Comparison of ENCODE assay signal across 8 mouse cellular contexts in genomic region chr6:124812848-124813247, GRCm38 (mm10). TPM values are rescaled to one million over a fixed set of nuclear protein-coding genes. Genes with fewer than 3 reads are reported as not detected.
DNase-seq lines count a peak whose midpoint lies in the region; ATAC-seq and TF ChIP-seq lines count a peak whose summit lies in the region.

No protein-coding gene starts in this region.

- 0 out of 2 replicates have a peak, but pooled peaks cover 5% of the 10 kb centered on the region for H3K36me3 ChIP-seq in lung, postnatal 0 days (ENCODE audit: insufficient read depth, low read length)
- H3K36me3 ChIP-seq in limb, embryonic 12.5 days = peaks cover 57% of the 10 kb centered on the region
- H3K36me3 ChIP-seq in small intestine, adult 2 months (ENCODE audit: control insufficient read depth, insufficient read depth, low read length) = peaks cover 29% of the 10 kb centered on the region

- H3K9me3 ChIP-seq in lung, postnatal 0 days (ENCODE audit: low read length) = no peaks in the 10 kb centered on the region
- H3K9me3 ChIP-seq in limb, embryonic 12.5 days = no peaks in the 10 kb centered on the region

- no peak for ATAC-seq in lung, postnatal 0 days
- no peak for ATAC-seq in limb, embryonic 12.5 days (ENCODE audit: insufficient number of reproducible peaks, insufficient read depth, low FRiP score, low TSS enrichment, low read depth)

- TF ChIP-seq CTCF in lung, postnatal 0 days (IDR thresholded peaks at IDR 0.05) = no peak
- TF ChIP-seq CTCF in small intestine, adult 2 months (IDR thresholded peaks at IDR 0.05; ENCODE audit: extremely low read depth, insufficient read length, insufficient replicate concordance, low read depth, low read length) = no peak

- 21% methylated on average over 9 of the region's 9 CpGs for WGBS in lung, postnatal 0 days
- WGBS in limb, embryonic 12.5 days = 20% methylated on average over 9 of the region's 9 CpGs
- 16% methylated on average over 9 of the region's 9 CpGs for WGBS in small intestine, adult 2 months

- TF ChIP-seq POLR2A in small intestine, adult 2 months (IDR thresholded peaks at IDR 0.05; ENCODE audit: low read depth, low read length) = no peak

- peak overlapping the region; percentile 84 for H3K4me2 ChIP-seq in lung, postnatal 0 days (replicated peaks; ENCODE audit: low read depth, low read length)
- peak overlapping the region; percentile 80 for H3K4me2 ChIP-seq in limb, embryonic 12.5 days

- 0 out of 2 replicates have a peak overlapping the region, but pooled peaks have one; percentile 67 for H3K27ac ChIP-seq in lung, postnatal 0 days (ENCODE audit: low read length)
- H3K27ac ChIP-seq in limb, embryonic 12.5 days = peak overlapping the region; percentile 96
- peak overlapping the region; percentile 65 for H3K27ac ChIP-seq in small intestine, adult 2 months (ENCODE audit: insufficient read depth, low read depth, low read length)

- no peak for TF ChIP-seq EP300 in lung, postnatal 0 days (IDR thresholded peaks at IDR 0.05)

- H3K27me3 ChIP-seq in lung, postnatal 0 days (replicated peaks; ENCODE audit: insufficient read depth, low read length) = no peaks in the 10 kb centered on the region
- no peaks in the 10 kb centered on the region for H3K27me3 ChIP-seq in limb, embryonic 12.5 days
- no peaks in the 10 kb centered on the region for H3K27me3 ChIP-seq in small intestine, adult 2 months (ENCODE audit: control insufficient read depth, insufficient read depth, low read length)

- H3K4me3 ChIP-seq in lung, postnatal 0 days (ENCODE audit: low read depth, low read length) = peak overlapping the region; percentile 52
- peak overlapping the region; percentile 68 for H3K4me3 ChIP-seq in limb, embryonic 12.5 days (replicated peaks)
- H3K4me3 ChIP-seq in small intestine, adult 2 months (ENCODE audit: low read depth, low read length) = peak overlapping the region; percentile 88

- DNase-seq in adrenal gland, adult (ENCODE audit: inconsistent age in 2 of 2, low spot score in 1 of 2) = peak; percentile 29 to 67
- DNase-seq in adrenal gland, postnatal 10 days = no peak
- DNase-seq in lung, postnatal 0 days (ENCODE audit: low spot score) = no peak
- DNase-seq in lung, postnatal 36 days = no peak
- DNase-seq in spleen, postnatal 14 days (ENCODE audit: low spot score in 2 of 2) = no peak
- no peak for DNase-seq in ovary, postnatal 14 days (ENCODE audit: low spot score)

- H3K9ac ChIP-seq in lung, postnatal 0 days (replicated peaks; ENCODE audit: low read depth) = peak overlapping the region; percentile 50; the same call in 1 of the 2 replicates
- peak overlapping the region; percentile 89 for H3K9ac ChIP-seq in limb, embryonic 12.5 days (replicated peaks)

- H3K4me1 ChIP-seq in lung, postnatal 0 days (ENCODE audit: insufficient read depth, low read depth, low read length) = peaks cover 10% of the 10 kb centered on the region; the same call in 1 of the 2 replicates
- H3K4me1 ChIP-seq in limb, embryonic 12.5 days (replicated peaks) = peaks cover 50% of the 10 kb centered on the region
- peaks cover 17% of the 10 kb centered on the region; the same call in 1 of the 2 replicates for H3K4me1 ChIP-seq in small intestine, adult 2 months (ENCODE audit: control insufficient read depth, insufficient read depth, insufficient read length, low read length)

RNA-seq across cellular contexts. Expression of gene Tpi1, which starts 1.2 kb away (rescaled TPM):
- total RNA-seq in adrenal gland, postnatal 10 days (2021) = 100 to 1,000 TPM; 504 to 601 TPM
- 186 and 187 TPM in 2 replicates for polyA plus RNA-seq in lung, postnatal 0 days (2015; fragmentation: Nextera tagmentation; extraction: Ambion mirVana)
- 714 and 740 TPM in 2 replicates for polyA plus RNA-seq in limb, embryonic 12.5 days (2016; fragmentation: Nextera tagmentation; extraction: Ambion mirVana)
- 420 and 801 TPM in 2 replicates for polyA plus RNA-seq in small intestine, adult 2 months (2012; rRNA removed)

RNA-seq across cellular contexts. Expression of gene Spsb2, which starts 4.4 kb away (rescaled TPM):
- 10 to 100 TPM; 11.7 to 15.2 TPM for total RNA-seq in adrenal gland, postnatal 10 days (2021)
- 27.6 and 33.7 TPM in 2 replicates for polyA plus RNA-seq in lung, postnatal 0 days (2015; fragmentation: Nextera tagmentation; extraction: Ambion mirVana)
- 8.7 and 9.1 TPM in 2 replicates for polyA plus RNA-seq in limb, embryonic 12.5 days (2016; fragmentation: Nextera tagmentation; extraction: Ambion mirVana)
- polyA plus RNA-seq in small intestine, adult 2 months (2012; rRNA removed) = 16.6 and 38.8 TPM in 2 replicates

RNA-seq across cellular contexts. Expression of gene Usp5, which starts 16.4 kb away (rescaled TPM):
- total RNA-seq in adrenal gland, postnatal 10 days (2021) = 100 to 1,000 TPM in 1 of 2 experiments, 10 to 100 TPM in 1; 89.2 to 111 TPM
- 53.6 and 54.3 TPM in 2 replicates for polyA plus RNA-seq in lung, postnatal 0 days (2015; fragmentation: Nextera tagmentation; extraction: Ambion mirVana)
- polyA plus RNA-seq in limb, embryonic 12.5 days (2016; fragmentation: Nextera tagmentation; extraction: Ambion mirVana) = 191 and 196 TPM in 2 replicates
- polyA plus RNA-seq in small intestine, adult 2 months (2012; rRNA removed) = 26.7 and 53.0 TPM in 2 replicates

RNA-seq across cellular contexts. Expression of gene Cdca3, which starts 16.5 kb away (rescaled TPM):
- total RNA-seq in adrenal gland, postnatal 10 days (2021) = 10 to 100 TPM; 26.3 to 28.8 TPM
- 8.2 and 11.8 TPM in 2 replicates for polyA plus RNA-seq in lung, postnatal 0 days (2015; fragmentation: Nextera tagmentation; extraction: Ambion mirVana)
- polyA plus RNA-seq in limb, embryonic 12.5 days (2016; fragmentation: Nextera tagmentation; extraction: Ambion mirVana) = 200 and 202 TPM in 2 replicates
- polyA plus RNA-seq in small intestine, adult 2 months (2012; rRNA removed) = 32.2 and 52.9 TPM in 2 replicates

RNA-seq across cellular contexts. Expression of gene Gnb3, which starts 27.2 kb away (rescaled TPM):
- total RNA-seq in adrenal gland, postnatal 10 days (2021) = 1 to 10 TPM; 7.5 to 9.7 TPM
- polyA plus RNA-seq in lung, postnatal 0 days (2015; fragmentation: Nextera tagmentation; extraction: Ambion mirVana) = 0.24 and 0.26 TPM in 2 replicates
- 0.81 and 1.0 TPM in 2 replicates for polyA plus RNA-seq in limb, embryonic 12.5 days (2016; fragmentation: Nextera tagmentation; extraction: Ambion mirVana)
- 0.05 and 0.19 TPM in 2 replicates for polyA plus RNA-seq in small intestine, adult 2 months (2012; rRNA removed)

Comparison
In these comparisons a context has a peak if more than half of its experiments do, and no peak if none do; other contexts are left out.
1. DNase-seq: peak in adrenal gland, adult (2 of 2); none in adrenal gland, postnatal 10 days (single experiment), lung, postnatal 0 days (single experiment), lung, postnatal 36 days (single experiment), spleen, postnatal 14 days (0 of 2) and ovary, postnatal 14 days (single experiment).
2. Peak in every context shown above with its lines, with median percentiles within 50 percentile points of each other: H3K27ac ChIP-seq and H3K4me3 ChIP-seq.